Mouse (Mus musculus): ENCODE measurements around the gene Ugt2b34. TPM values are rescaled to one million over a fixed set of nuclear protein-coding genes. Genes with fewer than 3 reads are reported as not detected.
"Not testable (repeated sequence)": the region's sequence is repeated elsewhere in the genome, so short reads cannot be mapped to it uniquely, and the experiment has no call there.

Gene Ugt2b34
- polyA plus RNA-seq, 1 experiment from 2014 or later: not detected

- Histone ChIP-seq H3K4me3 (replicated peaks; ENCODE audit: low read depth, low read length) (no peak overlapping the region), H3K4me1 (ENCODE audit: control insufficient read depth, insufficient read depth, low read length) (no peaks in the 10 kb centered on the region), H3K9me3 (ENCODE audit: control insufficient read depth, low read length) (no peaks in the 10 kb centered on the region), H3K4me2 (ENCODE audit: low read length) (no peak overlapping the region), H3K27me3 (ENCODE audit: control insufficient read depth, insufficient read depth, low read length) (no peaks in the 10 kb centered on the region), H3K9ac (replicated peaks; ENCODE audit: low read length) (no peak overlapping the region), H3K36me3 (ENCODE audit: control insufficient read depth, insufficient read depth, low read length) (no peaks in the 10 kb centered on the region), H3K27ac (replicated peaks; ENCODE audit: low read depth, low read length) (no peak overlapping the region)
- ATAC-seq (ENCODE audit: low FRiP score, low TSS enrichment) (no peak), DNase-seq (peak; percentile 65)
- 54% methylated on average over 3 of the region's 3 CpGs for WGBS
Measured at GRCm38 (mm10) chr5:86886620-86887019, 20.1 kb downstream of the Ugt2b34 start.

DNA sequence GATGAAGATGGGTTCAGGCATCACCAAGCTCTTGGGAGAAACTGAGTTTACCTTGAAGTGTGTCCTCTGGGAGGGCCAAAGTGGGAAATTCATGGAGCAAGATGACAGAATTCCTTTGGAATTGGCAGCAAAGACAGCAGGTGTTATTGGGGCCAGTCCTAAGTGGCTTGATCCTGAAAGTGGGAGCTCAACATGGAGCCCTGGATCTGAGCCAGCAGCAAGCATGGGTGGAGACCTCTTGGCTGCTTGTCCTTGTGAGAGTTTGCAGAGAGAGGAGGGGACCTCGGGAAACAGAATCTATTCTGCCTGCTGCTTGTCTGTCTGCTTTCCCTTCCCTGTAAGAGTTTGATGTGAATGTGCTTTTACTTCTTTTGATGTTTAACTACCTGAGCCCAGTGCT is 34.9 kb downstream of the Ugt2b34 start:
- 62% methylated on average over 1 of the region's 1 CpGs for WGBS
- ATAC-seq (ENCODE audit: low FRiP score, low TSS enrichment) (no peak), DNase-seq (no peak)
- Histone ChIP-seq H3K9me3 (ENCODE audit: control insufficient read depth, low read length) (no peaks in the 10 kb centered on the region), H3K4me1 (ENCODE audit: control insufficient read depth, insufficient read depth, low read length) (no peaks in the 10 kb centered on the region), H3K27ac (replicated peaks; ENCODE audit: low read depth, low read length) (no peak overlapping the region), H3K36me3 (ENCODE audit: control insufficient read depth, insufficient read depth, low read length) (no peaks in the 10 kb centered on the region), H3K4me3 (replicated peaks; ENCODE audit: low read depth, low read length) (no peak overlapping the region), H3K4me2 (ENCODE audit: low read length) (no peak overlapping the region), H3K9ac (replicated peaks; ENCODE audit: low read length) (no peak overlapping the region), H3K27me3 (ENCODE audit: control insufficient read depth, insufficient read depth, low read length) (no peaks in the 10 kb centered on the region)

DNA sequence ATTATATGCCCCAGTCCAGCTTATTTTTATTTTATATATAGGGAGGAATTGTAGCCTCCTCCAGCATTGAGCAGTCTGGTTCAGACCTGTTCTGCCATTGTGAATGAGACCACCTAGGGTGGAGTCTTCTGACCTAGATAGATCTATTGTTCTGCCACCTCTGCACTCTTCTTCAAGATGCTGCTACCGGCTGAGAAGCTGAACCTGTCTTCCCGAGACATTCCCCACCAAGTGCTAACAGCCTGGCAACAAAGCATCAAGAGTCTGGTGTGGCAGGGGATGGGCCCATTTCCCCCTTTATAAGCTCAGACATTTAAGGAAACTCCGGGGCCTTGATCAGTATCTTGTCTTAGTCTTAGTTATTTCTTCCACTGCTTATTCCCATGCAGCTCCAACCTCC is 48.4 kb downstream of the Ugt2b34 start:
- H3K27ac ChIP-seq (replicated peaks; ENCODE audit: low read depth, low read length): no peak overlapping the region
- DNase-seq (no peak), ATAC-seq (ENCODE audit: low FRiP score, low TSS enrichment) (no peak)
- H3K36me3 ChIP-seq (ENCODE audit: control insufficient read depth, insufficient read depth, low read length): no peaks in the 10 kb centered on the region
- H3K9me3 ChIP-seq (ENCODE audit: control insufficient read depth, low read length): no peaks in the 10 kb centered on the region
- H3K4me3 ChIP-seq (replicated peaks; ENCODE audit: low read depth, low read length): no peak overlapping the region
- WGBS: 48% methylated on average over 3 of the region's 3 CpGs
- no peaks in the 10 kb centered on the region for H3K4me1 ChIP-seq (ENCODE audit: control insufficient read depth, insufficient read depth, low read length)
- no peaks in the 10 kb centered on the region for H3K27me3 ChIP-seq (ENCODE audit: control insufficient read depth, insufficient read depth, low read length)
- no peak overlapping the region for H3K9ac ChIP-seq (replicated peaks; ENCODE audit: low read length)
- H3K4me2 ChIP-seq (ENCODE audit: low read length): no peak overlapping the region

DNA sequence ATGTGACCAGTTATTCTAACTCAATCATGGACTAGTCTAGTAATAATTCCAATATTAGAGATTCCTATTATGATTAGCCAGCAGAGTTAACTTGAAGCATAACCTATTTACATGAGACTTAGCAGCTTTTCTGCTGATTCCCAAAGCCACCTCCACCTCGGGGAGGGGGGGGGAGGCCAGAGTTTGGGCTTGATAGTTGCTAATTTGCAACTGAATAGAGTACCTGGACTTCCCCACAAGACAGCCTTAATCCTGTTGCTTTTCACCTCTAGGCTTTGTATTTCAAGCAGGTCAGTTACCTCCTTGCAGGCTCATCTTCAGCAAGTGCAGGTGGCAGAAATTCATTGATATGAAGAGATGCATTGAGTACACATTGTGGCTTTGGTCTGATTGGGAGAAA is 49.1 kb downstream of the Ugt2b34 start:
- no peak overlapping the region for H3K4me3 ChIP-seq (replicated peaks; ENCODE audit: low read depth, low read length)

DNA sequence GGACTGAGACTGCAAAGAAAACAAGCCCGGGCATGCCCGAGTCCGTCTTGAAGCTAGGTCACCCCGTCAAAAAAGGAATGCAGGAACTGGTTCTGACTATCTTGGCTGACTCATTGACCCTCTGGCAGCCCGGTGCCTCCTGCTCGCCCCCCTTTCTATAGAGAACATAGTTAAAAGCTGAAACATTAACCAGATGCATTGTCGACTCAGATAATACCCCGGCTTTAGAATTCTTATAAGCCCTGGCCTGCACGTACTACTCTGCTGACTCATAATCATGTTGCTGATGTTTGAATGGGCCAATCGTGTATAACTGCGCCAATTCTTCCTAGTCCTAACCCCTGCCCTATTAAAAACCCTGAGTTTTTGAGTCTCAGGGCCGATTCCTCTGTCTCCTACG is 50.2 kb downstream of the Ugt2b34 start:
- ATAC-seq (ENCODE audit: low FRiP score, low TSS enrichment); H3K4me1 ChIP-seq (ENCODE audit: control insufficient read depth, insufficient read depth, low read length); H3K27me3 ChIP-seq (ENCODE audit: control insufficient read depth, insufficient read depth, low read length); H3K4me3 ChIP-seq (replicated peaks; ENCODE audit: low read depth, low read length); H3K36me3 ChIP-seq (ENCODE audit: control insufficient read depth, insufficient read depth, low read length); H3K9me3 ChIP-seq (ENCODE audit: control insufficient read depth, low read length); H3K4me2 ChIP-seq (ENCODE audit: low read length); H3K9ac ChIP-seq (replicated peaks; ENCODE audit: low read length); DNase-seq; H3K27ac ChIP-seq (replicated peaks; ENCODE audit: low read depth, low read length): not testable (repeated sequence)
- 81% methylated on average over 13 of the region's 13 CpGs for WGBS

More for the DNA sequence above, 49.1 kb downstream of the Ugt2b34 start:
- ATAC-seq (ENCODE audit: low FRiP score, low TSS enrichment) (no peak), DNase-seq (no peak)
- Histone ChIP-seq H3K9ac (replicated peaks; ENCODE audit: low read length) (no peak overlapping the region), H3K27ac (replicated peaks; ENCODE audit: low read depth, low read length) (no peak overlapping the region), H3K9me3 (ENCODE audit: control insufficient read depth, low read length) (no peaks in the 10 kb centered on the region), H3K36me3 (ENCODE audit: control insufficient read depth, insufficient read depth, low read length) (no peaks in the 10 kb centered on the region), H3K27me3 (ENCODE audit: control insufficient read depth, insufficient read depth, low read length) (no peaks in the 10 kb centered on the region), H3K4me1 (ENCODE audit: control insufficient read depth, insufficient read depth, low read length) (no peaks in the 10 kb centered on the region), H3K4me2 (ENCODE audit: low read length) (no peak overlapping the region)
- 3% methylated on average over 1 of the region's 1 CpGs for WGBS

DNA sequence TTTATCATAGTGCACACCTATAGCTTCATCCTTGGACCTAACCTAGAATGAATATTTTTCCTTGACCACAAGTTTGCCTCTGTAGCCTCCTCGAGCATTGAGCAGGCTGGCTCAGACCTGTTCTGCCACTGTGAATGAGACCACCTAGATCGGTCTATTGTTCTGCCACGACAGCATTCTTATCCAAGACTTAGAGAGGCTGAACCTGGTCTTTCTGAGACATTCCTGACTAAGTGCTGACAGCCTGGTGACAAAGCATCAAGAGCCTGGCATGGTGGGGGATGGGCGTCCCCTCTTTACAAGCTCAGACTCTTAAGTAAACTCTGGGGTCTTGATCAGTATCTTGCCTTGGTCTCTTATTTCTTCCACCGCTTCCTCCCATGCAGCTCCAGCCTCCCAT is 55.1 kb downstream of the Ugt2b34 start:
- H3K9me3 ChIP-seq (ENCODE audit: control insufficient read depth, low read length): no peaks in the 10 kb centered on the region
- 51% methylated on average over 5 of the region's 5 CpGs for WGBS
- H3K27ac ChIP-seq (replicated peaks; ENCODE audit: low read depth, low read length): no peak overlapping the region
- H3K4me1 ChIP-seq (ENCODE audit: control insufficient read depth, insufficient read depth, low read length): no peaks in the 10 kb centered on the region
- no peaks in the 10 kb centered on the region for H3K36me3 ChIP-seq (ENCODE audit: control insufficient read depth, insufficient read depth, low read length)
- DNase-seq (no peak), ATAC-seq (ENCODE audit: low FRiP score, low TSS enrichment) (no peak)
- H3K4me3 ChIP-seq (replicated peaks; ENCODE audit: low read depth, low read length): no peak overlapping the region
- H3K27me3 ChIP-seq (ENCODE audit: control insufficient read depth, insufficient read depth, low read length): no peaks in the 10 kb centered on the region
- H3K4me2 ChIP-seq (ENCODE audit: low read length): no peak overlapping the region
- no peak overlapping the region for H3K9ac ChIP-seq (replicated peaks; ENCODE audit: low read length)

DNA sequence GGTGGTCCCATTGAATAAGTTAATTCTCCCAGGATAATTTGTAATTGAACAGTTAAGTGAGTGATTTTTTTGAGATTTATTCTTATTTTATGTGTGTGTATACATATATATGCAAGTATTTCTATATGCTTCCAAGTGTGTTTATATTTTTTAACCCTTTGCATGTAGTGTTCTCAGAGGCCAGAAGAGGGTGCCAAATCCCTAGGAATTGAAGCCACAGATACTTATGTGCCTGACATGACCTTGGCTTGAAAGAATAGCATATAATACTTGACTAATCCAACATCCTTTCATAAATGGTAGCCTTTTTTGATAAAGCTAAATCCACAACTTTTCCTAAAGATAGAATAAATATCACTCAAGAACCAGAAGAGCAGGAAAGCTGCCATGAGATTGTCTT is 56.6 kb downstream of the Ugt2b34 start:
- H3K4me2 ChIP-seq (ENCODE audit: low read length): no peak overlapping the region
- H3K9me3 ChIP-seq (ENCODE audit: control insufficient read depth, low read length): no peaks in the 10 kb centered on the region
- H3K36me3 ChIP-seq (ENCODE audit: control insufficient read depth, insufficient read depth, low read length): no peaks in the 10 kb centered on the region
- DNase-seq (peak; percentile 79), ATAC-seq (ENCODE audit: low FRiP score, low TSS enrichment) (peak; percentile 40; the same call in 1 of the 2 replicates)
- H3K27ac ChIP-seq (replicated peaks; ENCODE audit: low read depth, low read length): no peak overlapping the region
- H3K27me3 ChIP-seq (ENCODE audit: control insufficient read depth, insufficient read depth, low read length): no peaks in the 10 kb centered on the region
- H3K9ac ChIP-seq (replicated peaks; ENCODE audit: low read length): no peak overlapping the region
- H3K4me3 ChIP-seq (replicated peaks; ENCODE audit: low read depth, low read length): no peak overlapping the region
- H3K4me1 ChIP-seq (ENCODE audit: control insufficient read depth, insufficient read depth, low read length): no peaks in the 10 kb centered on the region

GRCm38 (mm10) chr5:86841261-86841660 is 65.5 kb downstream of the Ugt2b34 start:
- H3K9me3 ChIP-seq (ENCODE audit: control insufficient read depth, low read length); H3K9ac ChIP-seq (replicated peaks; ENCODE audit: low read length); H3K4me3 ChIP-seq (replicated peaks; ENCODE audit: low read depth, low read length); H3K4me1 ChIP-seq (ENCODE audit: control insufficient read depth, insufficient read depth, low read length); ATAC-seq (ENCODE audit: low FRiP score, low TSS enrichment); H3K36me3 ChIP-seq (ENCODE audit: control insufficient read depth, insufficient read depth, low read length); H3K27me3 ChIP-seq (ENCODE audit: control insufficient read depth, insufficient read depth, low read length); DNase-seq; H3K4me2 ChIP-seq (ENCODE audit: low read length); H3K27ac ChIP-seq (replicated peaks; ENCODE audit: low read depth, low read length): not testable (repeated sequence)

DNA sequence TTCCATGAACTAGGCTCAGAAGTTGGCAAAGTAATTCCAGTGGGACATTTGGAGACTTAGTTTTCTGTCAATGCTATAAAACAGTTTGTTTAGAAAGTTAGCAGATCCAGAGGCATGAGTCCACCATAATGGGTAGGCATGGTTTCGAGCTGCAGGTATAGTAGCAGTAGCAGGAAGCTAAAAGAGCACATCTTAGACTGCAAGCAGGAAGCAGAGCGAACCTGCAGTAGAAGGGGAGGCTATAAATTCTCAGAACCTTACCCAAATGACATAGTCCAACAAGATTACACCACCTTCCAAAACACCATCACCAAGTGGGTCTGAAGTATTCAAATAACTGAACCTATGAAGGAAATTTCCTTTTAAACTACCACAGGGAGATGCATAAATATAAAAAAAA is 66.5 kb downstream of the Ugt2b34 start:
- DNase-seq: no peak
- WGBS: 92% methylated on average over 2 of the region's 2 CpGs
- H3K4me1 ChIP-seq (ENCODE audit: control insufficient read depth, insufficient read depth, low read length): no peaks in the 10 kb centered on the region
- no peak overlapping the region for H3K4me3 ChIP-seq (replicated peaks; ENCODE audit: low read depth, low read length)
- no peak overlapping the region for H3K4me2 ChIP-seq (ENCODE audit: low read length)
- H3K36me3 ChIP-seq (ENCODE audit: control insufficient read depth, insufficient read depth, low read length): peaks cover 18% of the 10 kb centered on the region
- no peak for ATAC-seq (ENCODE audit: low FRiP score, low TSS enrichment)
- H3K27me3 ChIP-seq (ENCODE audit: control insufficient read depth, insufficient read depth, low read length): no peaks in the 10 kb centered on the region
- H3K27ac ChIP-seq (replicated peaks; ENCODE audit: low read depth, low read length): no peak overlapping the region
- H3K9me3 ChIP-seq (ENCODE audit: control insufficient read depth, low read length): no peaks in the 10 kb centered on the region
- H3K9ac ChIP-seq (replicated peaks; ENCODE audit: low read length): no peak overlapping the region
